Mouse (Mus musculus) T-helper 1 cell (primary cell): ENCODE results near the gene Irak4.

Experiments used
- in situ Hi-C: fragments of 300-600 bp; cut with MboI, MseI; formaldehyde crosslinking; loops from one replicate; pipeline ENCODE4 v1.15.1; 2025; ENCODE audit warnings: high pct_unique_total_duplicates

Irak4 gene

GRCm38 (mm10) chr15:94558895-94559656 is 15.6 kb downstream of the Irak4 start:
- in situ Hi-C loops: loop anchor here (25.0 kb wide), 1 partner anchor 1728 kb away; the partner anchor contains the start of gene Arid2

GRCm38 (mm10) chr15:94564909-94565308 is 21.5 kb downstream of the Irak4 start:
- in situ Hi-C loops: loop anchor here (10.0 to 25.0 kb wide), 2 partner anchors 1240 to 1722 kb away; partner anchors contain the start of gene Arid2

- in situ Hi-C loops: loop anchor here (10.0 to 25.0 kb wide), 2 partner anchors 1239 to 1721 kb away; partner anchors contain the start of gene Arid2
These were observed 22.4 kb downstream of the Irak4 start for GRCm38 (mm10) chr15:94565854-94566253.

GRCm38 (mm10) chr15:94568496-94569182 is 25.2 kb downstream of the Irak4 start:
- in situ Hi-C loops: loop anchor here (10.0 to 25.0 kb wide), 2 partner anchors 1236 to 1719 kb away; partner anchors contain the start of gene Arid2

GRCm38 (mm10) chr15:94571501-94571900 is 28.1 kb downstream of the Irak4 start:
- in situ Hi-C loops: loop anchor here (25.0 kb wide), 1 partner anchor 1716 kb away; the partner anchor contains the start of gene Arid2

GRCm38 (mm10) chr15:94572746-94573145 is 29.3 kb downstream of the Irak4 start:
- in situ Hi-C loops: loop anchor here (25.0 kb wide), 1 partner anchor 1715 kb away; the partner anchor contains the start of gene Arid2

GRCm38 (mm10) chr15:94574566-94575268 is 31.3 kb downstream of the Irak4 start:
- in situ Hi-C loops: loop anchor here (25.0 kb wide), 1 partner anchor 1713 kb away; the partner anchor contains the start of gene Arid2

GRCm38 (mm10) chr15:94582000-94582593 is 38.7 kb downstream of the Irak4 start:
- in situ Hi-C loops: no loop called here

- in situ Hi-C loops: no loop called here
These were observed 39.7 kb downstream of the Irak4 start for GRCm38 (mm10) chr15:94583153-94583552.

- in situ Hi-C loops: no loop called here
These were observed 41.3 kb downstream of the Irak4 start for GRCm38 (mm10) chr15:94584738-94585137.

- in situ Hi-C loops: no loop called here
These were observed 44.6 kb downstream of the Irak4 start for GRCm38 (mm10) chr15:94587826-94588715.

- in situ Hi-C loops: no loop called here
These were observed 46.0 kb downstream of the Irak4 start, which contains the start of gene Twf1 for GRCm38 (mm10) chr15:94589219-94590075. Gene Twf1 (minus strand): TSS chr15:94589889.

- in situ Hi-C loops: no loop called here
These were observed 46.6 kb downstream of the Irak4 start for GRCm38 (mm10) chr15:94590083-94590482.

- in situ Hi-C loops: no loop called here
These were observed 47.9 kb downstream of the Irak4 start for GRCm38 (mm10) chr15:94591356-94591755.

- in situ Hi-C loops: no loop called here
These were observed 50.1 kb downstream of the Irak4 start for GRCm38 (mm10) chr15:94593586-94593985.

GRCm38 (mm10) chr15:94600145-94600707 is 56.8 kb downstream of the Irak4 start:
- in situ Hi-C loops: no loop called here

- in situ Hi-C loops: no loop called here
These were observed 57.9 kb downstream of the Irak4 start for GRCm38 (mm10) chr15:94601339-94601738.

GRCm38 (mm10) chr15:94602441-94602840 is 59.0 kb downstream of the Irak4 start:
- in situ Hi-C loops: no loop called here

- in situ Hi-C loops: no loop called here
These were observed 64.3 kb downstream of the Irak4 start for GRCm38 (mm10) chr15:94607768-94608167.
